Mouse (Mus musculus): ENCODE measurements at regions not wholly inside any gene's neighbourhood (a gene's known extent, or its start where the extent isn't known, plus 50 kb on each side); places are given as distances from the start of the nearest gene placed in this dataset.

- DNase-seq: no peak
These were observed 102.3 kb downstream of the Pja2 start for GRCm38 (mm10) chr17:64229225-64229976.

GRCm38 (mm10) chr17:64214599-64214998, 117.1 kb downstream of the Pja2 start:
- no peak for DNase-seq

- DNase-seq: no peak
These were observed 118.5 kb downstream of the Pja2 start for GRCm38 (mm10) chr17:64213251-64213650.

- DNase-seq: no peak
These were observed 120.4 kb downstream of the Pja2 start for GRCm38 (mm10) chr17:64211281-64211680.

GRCm38 (mm10) chr17:64210366-64210765, 121.3 kb downstream of the Pja2 start:
- DNase-seq: no peak

GRCm38 (mm10) chr17:64209640-64210039, 122.1 kb downstream of the Pja2 start:
- DNase-seq: peak; percentile 76

GRCm38 (mm10) chr17:64208152-64208855, 123.4 kb downstream of the Pja2 start:
- DNase-seq: no peak

GRCm38 (mm10) chr17:64206196-64206718, 125.5 kb downstream of the Pja2 start:
- no peak for DNase-seq

- DNase-seq: no peak
These were observed 128.1 kb downstream of the Pja2 start for GRCm38 (mm10) chr17:64203611-64204010.

GRCm38 (mm10) chr17:64202248-64202647, 129.5 kb downstream of the Pja2 start:
- no peak for DNase-seq

GRCm38 (mm10) chr17:64201609-64202008, 130.1 kb downstream of the Pja2 start:
- no peak for DNase-seq

GRCm38 (mm10) chr17:64200092-64200877, 131.4 kb downstream of the Pja2 start:
- DNase-seq: peak; percentile 26

GRCm38 (mm10) chr17:64199241-64199933, 132.3 kb downstream of the Pja2 start:
- no peak for DNase-seq

- DNase-seq: no peak
These were observed 135.3 kb downstream of the Pja2 start for GRCm38 (mm10) chr17:64196437-64196836.

GRCm38 (mm10) chr17:64193055-64193454, 138.7 kb downstream of the Pja2 start:
- no peak for DNase-seq
